In genomic region chr16:20715566-20715965, GRCm38 (mm10) we compare ENCODE assay signal across 8 mouse cellular contexts. TPM values are rescaled to one million over a fixed set of nuclear protein-coding genes. Genes with fewer than 3 reads are reported as not detected.
DNase-seq lines count a peak whose midpoint lies in the region; ATAC-seq and TF ChIP-seq lines count a peak whose summit lies in the region.

No protein-coding gene starts in this region.

- WGBS in lung, embryonic 14.5 days: 2% methylated on average over 12 of the region's 12 CpGs
- WGBS in embryonic facial prominence, embryonic 13.5 days: under 1% methylated on average over 12 of the region's 12 CpGs
- WGBS in hindbrain, postnatal 0 days: 2% methylated on average over 12 of the region's 12 CpGs
- 1% methylated on average over 12 of the region's 12 CpGs for WGBS in neural tube, embryonic 12.5 days

- TF ChIP-seq CTCF in lung, embryonic 14.5 days (IDR thresholded peaks at IDR 0.05; ENCODE audit: low read depth): no peak
- no peak for TF ChIP-seq CTCF in hindbrain, postnatal 0 days (IDR thresholded peaks at IDR 0.05; ENCODE audit: low read depth)

- H3K4me3 ChIP-seq in lung, embryonic 14.5 days (ENCODE audit: low read depth, low read length): peak overlapping the region; percentile 61
- peak overlapping the region; percentile 70 for H3K4me3 ChIP-seq in embryonic facial prominence, embryonic 13.5 days
- peak overlapping the region; percentile 63 for H3K4me3 ChIP-seq in hindbrain, postnatal 0 days (ENCODE audit: low read length)
- H3K4me3 ChIP-seq in neural tube, embryonic 12.5 days: peak overlapping the region; percentile 58

- H3K4me2 ChIP-seq in lung, embryonic 14.5 days: peak overlapping the region; percentile 89
- H3K4me2 ChIP-seq in embryonic facial prominence, embryonic 13.5 days: peak overlapping the region; percentile 90
- H3K4me2 ChIP-seq in hindbrain, postnatal 0 days (ENCODE audit: low read depth, low read length): peak overlapping the region; percentile 82
- peak overlapping the region; percentile 86 for H3K4me2 ChIP-seq in neural tube, embryonic 12.5 days (replicated peaks)

- H3K36me3 ChIP-seq in lung, embryonic 14.5 days (ENCODE audit: insufficient read depth): peaks cover 25% of the 10 kb centered on the region
- H3K36me3 ChIP-seq in embryonic facial prominence, embryonic 13.5 days: peaks cover 39% of the 10 kb centered on the region
- H3K36me3 ChIP-seq in hindbrain, postnatal 0 days (ENCODE audit: insufficient read depth, low read length): peaks cover 20% of the 10 kb centered on the region; the same call in 1 of the 2 replicates
- peaks cover 40% of the 10 kb centered on the region for H3K36me3 ChIP-seq in neural tube, embryonic 12.5 days

- H3K4me1 ChIP-seq in lung, embryonic 14.5 days (ENCODE audit: insufficient read depth): peaks cover 9% of the 10 kb centered on the region
- H3K4me1 ChIP-seq in embryonic facial prominence, embryonic 13.5 days: peaks cover 34% of the 10 kb centered on the region
- H3K4me1 ChIP-seq in hindbrain, postnatal 0 days (ENCODE audit: insufficient read depth, low read length): peaks cover 18% of the 10 kb centered on the region; the same call in 1 of the 2 replicates
- H3K4me1 ChIP-seq in neural tube, embryonic 12.5 days: peaks cover 32% of the 10 kb centered on the region

- no peak for ATAC-seq in lung, embryonic 14.5 days (ENCODE audit: insufficient read depth)
- peak; percentile 18 for ATAC-seq in embryonic facial prominence, embryonic 13.5 days (ENCODE audit: insufficient number of reproducible peaks, insufficient read depth, low FRiP score, low TSS enrichment, low read depth)
- ATAC-seq in hindbrain, postnatal 0 days: no peak
- no peak; the same call in 1 of the 2 replicates for ATAC-seq in neural tube, embryonic 12.5 days (ENCODE audit: low FRiP score, low read depth)

- H3K9ac ChIP-seq in lung, embryonic 14.5 days: peak overlapping the region; percentile 67
- peak overlapping the region; percentile 88 for H3K9ac ChIP-seq in embryonic facial prominence, embryonic 13.5 days
- H3K9ac ChIP-seq in hindbrain, postnatal 0 days (replicated peaks; ENCODE audit: low read length): peak overlapping the region; percentile 82
- H3K9ac ChIP-seq in neural tube, embryonic 12.5 days: peak overlapping the region; percentile 76

- no peaks in the 10 kb centered on the region for H3K9me3 ChIP-seq in lung, embryonic 14.5 days (ENCODE audit: low read depth, low read length)
- no peaks in the 10 kb centered on the region for H3K9me3 ChIP-seq in embryonic facial prominence, embryonic 13.5 days
- H3K9me3 ChIP-seq in hindbrain, postnatal 0 days (ENCODE audit: low read length): no peaks in the 10 kb centered on the region
- H3K9me3 ChIP-seq in neural tube, embryonic 12.5 days: no peaks in the 10 kb centered on the region

- no peaks in the 10 kb centered on the region for H3K27me3 ChIP-seq in lung, embryonic 14.5 days (ENCODE audit: insufficient read depth, low read length)
- H3K27me3 ChIP-seq in embryonic facial prominence, embryonic 13.5 days: no peaks in the 10 kb centered on the region
- H3K27me3 ChIP-seq in hindbrain, postnatal 0 days (ENCODE audit: insufficient read depth, low read length): no peaks in the 10 kb centered on the region
- no peaks in the 10 kb centered on the region for H3K27me3 ChIP-seq in neural tube, embryonic 12.5 days (replicated peaks)

- peak overlapping the region; percentile 97 for H3K27ac ChIP-seq in lung, embryonic 14.5 days (ENCODE audit: low read depth)
- H3K27ac ChIP-seq in embryonic facial prominence, embryonic 13.5 days: peak overlapping the region; percentile 98
- peak overlapping the region; percentile 96 for H3K27ac ChIP-seq in hindbrain, postnatal 0 days
- H3K27ac ChIP-seq in neural tube, embryonic 12.5 days: peak overlapping the region; percentile 74; the same call in 1 of the 2 replicates

- DNase-seq in lung, embryonic 14.5 days: no peak
- no peak for DNase-seq in lung, postnatal 4 days
- no peak for DNase-seq in hindbrain, postnatal 0 days (ENCODE audit: low spot score)
- no peak for DNase-seq in Muller cell, postnatal 12 days (ENCODE audit: inconsistent ontology term)
- no peak for DNase-seq in layer of hippocampus, postnatal 14 days (ENCODE audit: low spot score in 2 of 2)
- DNase-seq in thymus, postnatal 25 days: no peak

RNA-seq across cellular contexts. Expression of gene Polr2h, which starts 1.9 kb away (rescaled TPM):
- 101 and 114 TPM in 2 replicates for polyA plus RNA-seq in lung, embryonic 14.5 days (2014; fragmentation: Nextera tagmentation; extraction: Ambion mirVana)
- 110 and 112 TPM in 2 replicates for polyA plus RNA-seq in embryonic facial prominence, embryonic 13.5 days (2015; fragmentation: Nextera tagmentation; extraction: Ambion mirVana)
- 25.5 and 29.2 TPM in 2 replicates for total RNA-seq in hindbrain, postnatal 0 days (2014; rRNA removed)
- polyA plus RNA-seq in hindbrain, postnatal 0 days (2015; fragmentation: Nextera tagmentation; extraction: Ambion mirVana): 88.6 and 90.8 TPM in 2 replicates
- 85.4 and 85.5 TPM in 2 replicates for polyA plus RNA-seq in neural tube, embryonic 12.5 days (2016; fragmentation: Nextera tagmentation; extraction: Ambion mirVana)
- total RNA-seq in layer of hippocampus, postnatal 14 days (2021): 10 to 100 TPM; 22.4 to 25.7 TPM

RNA-seq across cellular contexts. Expression of gene Clcn2, which starts 2.0 kb away (rescaled TPM):
- polyA plus RNA-seq in lung, embryonic 14.5 days (2014; fragmentation: Nextera tagmentation; extraction: Ambion mirVana): 7.5 and 10.1 TPM in 2 replicates
- polyA plus RNA-seq in embryonic facial prominence, embryonic 13.5 days (2015; fragmentation: Nextera tagmentation; extraction: Ambion mirVana): 15.7 and 18.9 TPM in 2 replicates
- 57.0 and 74.6 TPM in 2 replicates for total RNA-seq in hindbrain, postnatal 0 days (2014; rRNA removed)
- polyA plus RNA-seq in hindbrain, postnatal 0 days (2015; fragmentation: Nextera tagmentation; extraction: Ambion mirVana): 18.5 and 21.2 TPM in 2 replicates
- polyA plus RNA-seq in neural tube, embryonic 12.5 days (2016; fragmentation: Nextera tagmentation; extraction: Ambion mirVana): 40.8 and 43.3 TPM in 2 replicates
- 10 to 100 TPM; 49.9 to 60.4 TPM for total RNA-seq in layer of hippocampus, postnatal 14 days (2021)

RNA-seq across cellular contexts. Expression of gene Chrd, which starts 17.4 kb away (rescaled TPM):
- polyA plus RNA-seq in lung, embryonic 14.5 days (2014; fragmentation: Nextera tagmentation; extraction: Ambion mirVana): 3.4 and 4.8 TPM in 2 replicates
- polyA plus RNA-seq in embryonic facial prominence, embryonic 13.5 days (2015; fragmentation: Nextera tagmentation; extraction: Ambion mirVana): 3.4 and 4.5 TPM in 2 replicates
- total RNA-seq in hindbrain, postnatal 0 days (2014; rRNA removed): 32.0 and 35.5 TPM in 2 replicates
- 6.2 and 7.0 TPM in 2 replicates for polyA plus RNA-seq in hindbrain, postnatal 0 days (2015; fragmentation: Nextera tagmentation; extraction: Ambion mirVana)
- polyA plus RNA-seq in neural tube, embryonic 12.5 days (2016; fragmentation: Nextera tagmentation; extraction: Ambion mirVana): 7.0 and 8.0 TPM in 2 replicates
- total RNA-seq in layer of hippocampus, postnatal 14 days (2021): 10 to 100 TPM; 36.4 to 45.8 TPM

RNA-seq across cellular contexts. Expression of gene Thpo, which starts 18.7 kb away (rescaled TPM):
- polyA plus RNA-seq in lung, embryonic 14.5 days (2014; fragmentation: Nextera tagmentation; extraction: Ambion mirVana): 0.76 and 1.1 TPM in 2 replicates
- polyA plus RNA-seq in embryonic facial prominence, embryonic 13.5 days (2015; fragmentation: Nextera tagmentation; extraction: Ambion mirVana): 1.00 and 1.2 TPM in 2 replicates
- total RNA-seq in hindbrain, postnatal 0 days (2014; rRNA removed): 1.0 and 1.3 TPM in 2 replicates
- 1.4 and 1.6 TPM in 2 replicates for polyA plus RNA-seq in hindbrain, postnatal 0 days (2015; fragmentation: Nextera tagmentation; extraction: Ambion mirVana)
- 1.2 and 1.3 TPM in 2 replicates for polyA plus RNA-seq in neural tube, embryonic 12.5 days (2016; fragmentation: Nextera tagmentation; extraction: Ambion mirVana)
- 1 to 10 TPM; 5.0 to 5.9 TPM for total RNA-seq in layer of hippocampus, postnatal 14 days (2021)

RNA-seq across cellular contexts. Expression of gene Fam131a, which starts 22.5 kb away (rescaled TPM):
- 3.4 TPM in 2 replicates for polyA plus RNA-seq in lung, embryonic 14.5 days (2014; fragmentation: Nextera tagmentation; extraction: Ambion mirVana)
- 7.0 and 7.2 TPM in 2 replicates for polyA plus RNA-seq in embryonic facial prominence, embryonic 13.5 days (2015; fragmentation: Nextera tagmentation; extraction: Ambion mirVana)
- 130 and 147 TPM in 2 replicates for total RNA-seq in hindbrain, postnatal 0 days (2014; rRNA removed)
- 49.0 and 55.4 TPM in 2 replicates for polyA plus RNA-seq in hindbrain, postnatal 0 days (2015; fragmentation: Nextera tagmentation; extraction: Ambion mirVana)
- 20.8 and 24.3 TPM in 2 replicates for polyA plus RNA-seq in neural tube, embryonic 12.5 days (2016; fragmentation: Nextera tagmentation; extraction: Ambion mirVana)
- 100 to 1,000 TPM; 432 to 446 TPM for total RNA-seq in layer of hippocampus, postnatal 14 days (2021)
